Mouse (Mus musculus): ENCODE results near the gene Cenps. TPM values are rescaled to one million over a fixed set of nuclear protein-coding genes. Genes with fewer than 3 reads are reported as not detected.

The Cenps gene
- polyA plus RNA-seq, 1 experiment from 2014 or later: 11.5 TPM

GRCm38 (mm10) chr4:149177046-149177445, 39.6 kb upstream of the Cenps start:
- Histone ChIP-seq H3K9me3 (ENCODE audit: control insufficient read depth, low read length) (no peaks in the 10 kb centered on the region), H3K9ac (ENCODE audit: low read length) (no peak overlapping the region), H3K36me3 (ENCODE audit: control insufficient read depth, insufficient read depth, low read length) (peaks cover 5% of the 10 kb centered on the region; the same call in 1 of the 2 replicates), H3K27me3 (ENCODE audit: control insufficient read depth, insufficient read depth, low read length) (no peaks in the 10 kb centered on the region), H3K4me2 (replicated peaks; ENCODE audit: low read depth) (no peak overlapping the region), H3K27ac (replicated peaks) (no peak overlapping the region), H3K4me1 (replicated peaks; ENCODE audit: control insufficient read depth, insufficient read depth) (no peaks in the 10 kb centered on the region), H3K4me3 (ENCODE audit: low read depth, low read length) (no peak overlapping the region)
- DNase-seq (ENCODE audit: low spot score) (no peak), ATAC-seq (ENCODE audit: low FRiP score, low TSS enrichment) (no peak)
- TF ChIP-seq EP300 (optimal IDR thresholded peaks at IDR 0.05): no peak
- TF ChIP-seq CTCF (IDR thresholded peaks at IDR 0.05; ENCODE audit: low read depth): no peak
- WGBS: 37% methylated on average over 5 of the region's 5 CpGs

GRCm38 (mm10) chr4:149176645-149177044, 39.2 kb upstream of the Cenps start:
- Histone ChIP-seq H3K4me2 (replicated peaks; ENCODE audit: low read depth) (no peak overlapping the region), H3K4me3 (ENCODE audit: low read depth, low read length) (no peak overlapping the region), H3K9me3 (ENCODE audit: control insufficient read depth, low read length) (no peaks in the 10 kb centered on the region), H3K36me3 (ENCODE audit: control insufficient read depth, insufficient read depth, low read length) (peaks cover under 1% of the 10 kb centered on the region; the same call in 1 of the 2 replicates), H3K9ac (ENCODE audit: low read length) (no peak overlapping the region), H3K4me1 (replicated peaks; ENCODE audit: control insufficient read depth, insufficient read depth) (no peaks in the 10 kb centered on the region), H3K27me3 (ENCODE audit: control insufficient read depth, insufficient read depth, low read length) (no peaks in the 10 kb centered on the region), H3K27ac (replicated peaks) (no peak overlapping the region)
- TF ChIP-seq CTCF (IDR thresholded peaks at IDR 0.05; ENCODE audit: low read depth) (no peak), EP300 (optimal IDR thresholded peaks at IDR 0.05) (no peak)
- WGBS: 62% methylated on average over 6 of the region's 6 CpGs
- ATAC-seq (ENCODE audit: low FRiP score, low TSS enrichment): no peak
- DNase-seq (ENCODE audit: low spot score): no peak

- Histone ChIP-seq H3K27me3 (ENCODE audit: control insufficient read depth, insufficient read depth, low read length) (no peaks in the 10 kb centered on the region), H3K9me3 (ENCODE audit: control insufficient read depth, low read length) (no peaks in the 10 kb centered on the region)
- DNase-seq (ENCODE audit: low spot score): no peak
Observed at GRCm38 (mm10) chr4:149173661-149174060, 36.2 kb upstream of the Cenps start.

GRCm38 (mm10) chr4:149172666-149173065, 35.2 kb upstream of the Cenps start:
- no peaks in the 10 kb centered on the region for H3K9me3 ChIP-seq (ENCODE audit: control insufficient read depth, low read length)
- peak overlapping the region; percentile 75 for H3K27ac ChIP-seq (replicated peaks)
- H3K36me3 ChIP-seq (ENCODE audit: control insufficient read depth, insufficient read depth, low read length): no peaks in the 10 kb centered on the region
- no peak for DNase-seq (ENCODE audit: low spot score)
- 47% methylated on average over 2 of the region's 2 CpGs for WGBS
- no peak overlapping the region for H3K4me2 ChIP-seq (replicated peaks; ENCODE audit: low read depth)
- no peaks in the 10 kb centered on the region for H3K27me3 ChIP-seq (ENCODE audit: control insufficient read depth, insufficient read depth, low read length)
- no peak for TF ChIP-seq CTCF (IDR thresholded peaks at IDR 0.05; ENCODE audit: low read depth)
- TF ChIP-seq EP300 (optimal IDR thresholded peaks at IDR 0.05): no peak
- no peak overlapping the region for H3K9ac ChIP-seq (ENCODE audit: low read length)
- ATAC-seq (ENCODE audit: low FRiP score, low TSS enrichment): no peak
- H3K4me1 ChIP-seq (replicated peaks; ENCODE audit: control insufficient read depth, insufficient read depth): no peaks in the 10 kb centered on the region
- H3K4me3 ChIP-seq (ENCODE audit: low read depth, low read length): no peak overlapping the region

More at GRCm38 (mm10) chr4:149173661-149174060, 36.2 kb upstream of the Cenps start:
- no peaks in the 10 kb centered on the region for H3K4me1 ChIP-seq (replicated peaks; ENCODE audit: control insufficient read depth, insufficient read depth)
- no peaks in the 10 kb centered on the region for H3K36me3 ChIP-seq (ENCODE audit: control insufficient read depth, insufficient read depth, low read length)
- H3K4me2 ChIP-seq (replicated peaks; ENCODE audit: low read depth): no peak overlapping the region
- WGBS: 89% methylated on average over 6 of the region's 6 CpGs
- H3K4me3 ChIP-seq (ENCODE audit: low read depth, low read length): no peak overlapping the region
- TF ChIP-seq CTCF (IDR thresholded peaks at IDR 0.05; ENCODE audit: low read depth) (no peak), EP300 (optimal IDR thresholded peaks at IDR 0.05) (no peak)
- no peak overlapping the region for H3K27ac ChIP-seq (replicated peaks)
- no peak overlapping the region for H3K9ac ChIP-seq (ENCODE audit: low read length)
- no peak for ATAC-seq (ENCODE audit: low FRiP score, low TSS enrichment)

GRCm38 (mm10) chr4:149172083-149172482, 34.7 kb upstream of the Cenps start:
- Histone ChIP-seq H3K4me3 (ENCODE audit: low read depth, low read length) (no peak overlapping the region), H3K36me3 (ENCODE audit: control insufficient read depth, insufficient read depth, low read length) (no peaks in the 10 kb centered on the region), H3K27me3 (ENCODE audit: control insufficient read depth, insufficient read depth, low read length) (no peaks in the 10 kb centered on the region), H3K4me1 (replicated peaks; ENCODE audit: control insufficient read depth, insufficient read depth) (no peaks in the 10 kb centered on the region), H3K9me3 (ENCODE audit: control insufficient read depth, low read length) (no peaks in the 10 kb centered on the region), H3K27ac (replicated peaks) (peak overlapping the region; percentile 75), H3K9ac (ENCODE audit: low read length) (no peak overlapping the region), H3K4me2 (replicated peaks; ENCODE audit: low read depth) (no peak overlapping the region)
- TF ChIP-seq CTCF (IDR thresholded peaks at IDR 0.05; ENCODE audit: low read depth) (peak; percentile 23; the same call in 1 of the 2 replicates), EP300 (optimal IDR thresholded peaks at IDR 0.05) (no peak)
- DNase-seq (ENCODE audit: low spot score): peak; percentile 65
- no peak for ATAC-seq (ENCODE audit: low FRiP score, low TSS enrichment)
- WGBS: 60% methylated on average over 5 of the region's 5 CpGs

GRCm38 (mm10) chr4:149171581-149171981, 34.2 kb upstream of the Cenps start:
- no peaks in the 10 kb centered on the region for H3K4me1 ChIP-seq (replicated peaks; ENCODE audit: control insufficient read depth, insufficient read depth)
- H3K9ac ChIP-seq (ENCODE audit: low read length): no peak overlapping the region
- H3K4me3 ChIP-seq (ENCODE audit: low read depth, low read length): no peak overlapping the region
- H3K4me2 ChIP-seq (replicated peaks; ENCODE audit: low read depth): no peak overlapping the region
- H3K9me3 ChIP-seq (ENCODE audit: control insufficient read depth, low read length): no peaks in the 10 kb centered on the region
- peak overlapping the region; percentile 75 for H3K27ac ChIP-seq (replicated peaks)
- ATAC-seq (ENCODE audit: low FRiP score, low TSS enrichment): peak; percentile 50
- no peaks in the 10 kb centered on the region for H3K27me3 ChIP-seq (ENCODE audit: control insufficient read depth, insufficient read depth, low read length)
- TF ChIP-seq CTCF (IDR thresholded peaks at IDR 0.05; ENCODE audit: low read depth) (no peak), EP300 (optimal IDR thresholded peaks at IDR 0.05) (no peak)
- 29% methylated on average over 5 of the region's 5 CpGs for WGBS
- DNase-seq (ENCODE audit: low spot score): peak; percentile 51
- H3K36me3 ChIP-seq (ENCODE audit: control insufficient read depth, insufficient read depth, low read length): no peaks in the 10 kb centered on the region
